Mouse (Mus musculus) erythroblast, embryonic 14.5 days (primary cell): ENCODE measurements around the gene Miga1. TPM values are rescaled to one million over a fixed set of nuclear protein-coding genes. Genes with fewer than 3 reads are reported as not detected.
"Not testable (repeated sequence)": the region's sequence is repeated elsewhere in the genome, so short reads cannot be mapped to it uniquely, and the experiment has no call there.

Source experiments
- H3K27me3 ChIP-seq: 2 replicates; pipeline ENCODE4 v1.6.1; 2012; ENCODE audit warnings: inconsistent platforms; ENCODE audit not compliant: control insufficient read depth
- H3K36me3 ChIP-seq: 2 replicates; pipeline ENCODE4 v1.6.1; 2012; ENCODE audit warnings: mild to moderate bottlenecking, inconsistent platforms; ENCODE audit not compliant: control insufficient read depth
- H3K4me1 ChIP-seq: 2 replicates; pipeline ENCODE4 v1.6.1; 2012; ENCODE audit warnings: inconsistent platforms; ENCODE audit not compliant: control insufficient read depth
- H3K4me3 ChIP-seq: replicated peaks from 2 replicates; pipeline ENCODE3; 2012; ENCODE audit warnings: moderate library complexity, mild to moderate bottlenecking, inconsistent platforms
- H3K9me3 ChIP-seq: 2 replicates; pipeline ENCODE4 v1.6.1; 2012; ENCODE audit warnings: low read length, inconsistent platforms, mixed read lengths; ENCODE audit not compliant: control insufficient read depth
- GATA1 ChIP-seq: IDR thresholded peaks from 2 replicates; pipeline ENCODE4 v1.6.1; 2012; ENCODE audit warnings: low read length, inconsistent platforms, mixed read lengths
- TAL1 ChIP-seq: IDR thresholded peaks from 3 replicates; pipeline ENCODE4 v1.6.1; 2012; ENCODE audit warnings: low read length, inconsistent platforms, mixed read lengths
- polyA plus RNA-seq: library from polyadenylated mRNA; stranded (reverse); fragments of >175 nt; gene quantifications from 2 replicates; pipeline ENCODE4 v1.2.3, GENCODE M21; 2012

Miga1 gene
- polyA plus RNA-seq, 1 experiment, result 0.55 TPM

DNA sequence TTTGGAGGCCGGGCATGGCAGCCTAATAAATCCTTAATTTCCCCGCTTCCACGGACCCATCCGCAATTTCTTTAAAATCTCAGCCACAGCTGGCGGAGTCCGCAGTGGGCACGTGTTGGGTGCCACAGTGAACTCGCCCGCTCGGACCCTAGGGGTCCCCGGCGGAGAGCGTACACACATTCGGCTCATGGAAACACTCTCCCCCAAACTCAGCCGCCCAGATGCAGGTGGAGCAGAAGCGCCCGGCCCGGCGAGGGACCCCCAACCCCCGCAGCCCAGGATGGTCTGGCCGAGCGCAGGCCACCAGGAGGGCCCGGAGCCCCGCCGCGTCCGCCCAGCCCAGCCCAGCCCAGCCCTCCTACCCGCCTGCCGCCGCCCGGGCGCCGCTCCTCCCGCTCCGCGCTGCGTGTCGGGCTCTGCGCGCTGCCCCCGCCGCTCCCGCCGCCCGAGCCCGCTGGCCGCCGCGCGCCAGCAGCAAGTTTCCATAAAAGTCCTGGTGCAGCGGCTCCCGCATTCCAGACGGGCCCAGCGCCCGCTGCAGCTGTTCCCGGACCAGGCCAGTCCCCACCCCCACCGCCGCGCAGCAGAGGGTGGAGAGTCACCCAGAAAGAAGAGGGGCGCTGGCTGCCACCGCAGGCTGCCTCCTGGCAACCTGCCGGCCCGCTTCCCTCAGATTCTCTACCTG is 74.7 kb downstream of the Miga1 start:
- peak overlapping the region; percentile 46 for H3K4me3 ChIP-seq
- no peaks in the 10 kb centered on the region for H3K36me3 ChIP-seq
- peaks cover 21% of the 10 kb centered on the region for H3K4me1 ChIP-seq
- no peaks in the 10 kb centered on the region for H3K9me3 ChIP-seq
- no peak for TF ChIP-seq GATA1
- TF ChIP-seq TAL1, result no peak
- peaks cover 84% of the 10 kb centered on the region for H3K27me3 ChIP-seq

DNA sequence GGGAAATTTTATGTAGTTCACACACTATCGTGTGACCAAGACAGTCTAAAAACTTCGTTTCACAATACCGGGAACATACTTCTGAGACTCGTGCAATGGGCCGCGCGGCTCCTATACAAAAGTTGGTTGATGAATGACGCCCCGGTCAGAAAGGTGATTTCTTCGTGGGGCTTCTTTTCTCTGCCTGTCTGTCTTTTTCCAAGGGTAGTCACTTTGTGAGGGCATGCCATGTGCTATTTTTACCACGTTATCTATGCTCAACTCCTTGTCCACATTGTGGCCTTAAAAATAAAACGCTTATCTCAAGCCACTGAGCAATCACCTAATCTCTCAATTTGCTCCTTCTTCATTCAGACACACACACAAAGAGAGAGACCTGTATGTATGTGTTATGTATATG is 75.4 kb downstream of the Miga1 start:
- H3K4me1 ChIP-seq, result peaks cover 21% of the 10 kb centered on the region
- TF ChIP-seq GATA1, result no peak
- no peak for TF ChIP-seq TAL1
- no peaks in the 10 kb centered on the region for H3K9me3 ChIP-seq
- no peaks in the 10 kb centered on the region for H3K36me3 ChIP-seq
- peaks cover 90% of the 10 kb centered on the region for H3K27me3 ChIP-seq
- no peak overlapping the region for H3K4me3 ChIP-seq

DNA sequence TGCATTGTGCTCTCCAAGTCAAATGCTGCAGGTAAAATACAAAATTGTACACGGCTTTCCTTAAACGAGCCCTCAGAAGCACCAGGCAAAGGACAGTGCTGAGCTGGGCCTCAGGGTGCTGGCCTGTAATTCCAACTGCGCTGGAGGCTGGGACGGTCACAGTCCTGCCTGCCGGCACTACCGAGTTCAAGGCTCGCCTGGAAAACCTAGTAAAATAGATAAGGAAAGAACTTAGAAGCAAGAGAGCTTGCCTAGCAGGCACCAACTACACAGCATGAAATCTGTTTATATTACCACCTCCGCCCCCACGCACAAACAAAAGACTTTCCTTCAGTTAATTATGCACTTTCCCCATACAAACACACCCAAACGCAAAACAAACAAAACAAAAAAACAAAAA is 75.8 kb downstream of the Miga1 start:
- Histone ChIP-seq H3K36me3 (no peaks in the 10 kb centered on the region), H3K4me3 (no peak overlapping the region), H3K4me1 (peaks cover 21% of the 10 kb centered on the region), H3K9me3 (no peaks in the 10 kb centered on the region), H3K27me3 (peaks cover 94% of the 10 kb centered on the region)
- TF ChIP-seq TAL1 (no peak), GATA1 (no peak)

DNA sequence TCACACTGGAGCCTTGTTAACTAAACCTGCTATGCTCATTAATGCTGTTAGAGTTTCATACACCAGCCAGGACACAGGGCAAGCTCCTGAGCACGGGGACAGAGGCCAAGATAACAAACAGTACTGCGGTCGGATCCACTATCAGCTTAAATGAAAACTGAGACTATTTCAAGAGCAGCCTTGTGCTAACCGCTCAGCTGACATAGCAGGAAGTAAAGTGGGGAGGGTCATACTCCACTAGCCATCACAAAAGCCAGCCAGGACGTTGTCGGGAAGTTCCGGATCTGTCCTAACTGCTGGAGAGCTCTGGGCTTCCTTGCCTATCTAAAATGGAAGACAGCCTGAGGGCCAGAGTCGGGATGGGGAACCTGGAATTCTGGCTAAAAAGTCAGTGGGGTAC is 78.3 kb downstream of the Miga1 start:
- H3K9me3 ChIP-seq, result no peaks in the 10 kb centered on the region
- H3K27me3 ChIP-seq, result peaks cover 75% of the 10 kb centered on the region
- H3K4me3 ChIP-seq, result no peak overlapping the region
- no peaks in the 10 kb centered on the region for H3K36me3 ChIP-seq
- TF ChIP-seq TAL1 (no peak), GATA1 (no peak)
- H3K4me1 ChIP-seq, result peaks cover 21% of the 10 kb centered on the region

DNA sequence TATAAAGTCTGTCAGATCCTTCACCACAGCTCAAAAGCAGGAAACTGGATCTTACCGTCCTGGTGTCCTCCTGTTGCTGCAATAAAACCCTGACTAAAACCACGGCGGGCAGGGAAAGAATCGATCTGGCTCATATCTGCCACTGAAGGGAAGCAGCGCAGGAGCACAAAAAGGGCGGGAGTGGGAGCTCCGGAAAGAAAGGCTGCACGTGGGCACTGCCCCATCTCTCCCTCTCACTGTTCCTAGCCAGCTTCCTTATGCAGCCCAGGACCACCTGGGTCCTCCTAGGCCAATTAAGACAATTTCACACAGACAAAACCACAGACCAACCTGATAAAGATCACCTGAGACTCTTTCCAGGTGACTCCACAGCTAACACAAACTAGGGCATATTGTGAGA is 78.8 kb downstream of the Miga1 start:
- no peaks in the 10 kb centered on the region for H3K9me3 ChIP-seq
- no peak overlapping the region for H3K4me3 ChIP-seq
- H3K27me3 ChIP-seq, result peaks cover 70% of the 10 kb centered on the region
- H3K36me3 ChIP-seq, result no peaks in the 10 kb centered on the region
- no peak for TF ChIP-seq TAL1
- TF ChIP-seq GATA1, result no peak
- H3K4me1 ChIP-seq, result peaks cover 21% of the 10 kb centered on the region

DNA sequence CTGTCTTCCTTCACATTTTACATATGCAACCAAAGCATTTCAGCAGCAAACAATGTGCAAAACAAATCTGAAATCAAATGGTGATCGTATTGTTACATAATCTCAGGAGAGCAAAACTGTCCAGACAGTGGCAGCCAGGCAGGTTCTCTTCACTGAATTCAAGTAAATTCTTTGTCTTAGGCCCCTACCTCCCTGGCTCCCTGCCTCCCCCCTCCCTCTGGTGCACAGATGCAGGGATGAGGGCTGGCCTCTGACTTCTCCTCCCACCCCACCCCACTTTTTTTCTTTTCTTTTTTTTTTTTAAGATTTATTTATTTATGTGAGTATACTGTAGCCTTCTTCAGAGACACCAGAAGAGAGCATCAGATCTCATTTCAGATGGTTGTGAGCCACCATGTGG is 79.8 kb downstream of the Miga1 start:
- TF ChIP-seq GATA1 (no peak), TAL1 (no peak)
- no peak overlapping the region for H3K4me3 ChIP-seq
- H3K27me3 ChIP-seq, result peaks cover 60% of the 10 kb centered on the region
- H3K9me3 ChIP-seq, result no peaks in the 10 kb centered on the region
- H3K4me1 ChIP-seq, result peaks cover 13% of the 10 kb centered on the region
- no peaks in the 10 kb centered on the region for H3K36me3 ChIP-seq

DNA sequence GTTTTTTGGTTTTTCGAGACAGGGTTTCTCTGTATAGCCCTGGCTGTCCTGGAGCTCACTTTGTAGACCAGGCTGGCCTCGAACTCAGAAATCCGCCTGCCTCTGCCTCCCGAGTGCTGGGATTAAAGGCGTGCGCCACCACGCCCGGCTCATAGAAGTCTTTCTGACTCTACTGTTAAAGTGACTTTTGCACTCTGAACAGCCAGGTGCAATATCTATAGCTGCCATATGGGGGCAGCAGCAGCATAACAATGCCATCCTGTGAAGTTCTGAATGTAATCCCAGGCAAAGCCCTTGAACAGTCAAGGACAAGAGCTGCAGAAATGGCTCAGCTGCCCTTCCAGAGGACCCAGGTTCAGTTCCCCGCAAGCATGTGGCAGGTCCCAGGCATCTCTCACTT is 80.8 kb downstream of the Miga1 start:
- not testable (repeated sequence) for H3K4me3 ChIP-seq, H3K9me3 ChIP-seq, H3K4me1 ChIP-seq, H3K36me3 ChIP-seq
- peaks cover 50% of the 10 kb centered on the region for H3K27me3 ChIP-seq

DNA sequence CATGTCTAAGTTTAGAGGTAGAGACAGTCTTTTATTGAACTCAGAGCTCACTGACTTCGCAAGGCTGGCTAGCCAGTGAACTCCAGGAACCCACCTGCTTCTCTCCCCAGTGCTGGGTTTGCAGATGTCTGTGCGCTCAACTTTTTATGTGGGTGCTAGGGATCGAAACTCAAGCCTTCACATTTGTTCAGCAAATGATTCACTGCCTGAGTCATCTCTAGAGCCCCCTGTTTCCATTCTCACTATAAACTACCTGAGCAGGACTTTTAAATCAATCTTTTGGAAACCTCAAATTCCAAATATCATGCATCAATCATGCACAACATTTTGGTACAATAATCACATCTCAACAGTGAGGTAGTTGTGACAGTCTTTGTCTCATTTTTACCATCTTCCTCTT is 82.7 kb downstream of the Miga1 start:
- H3K4me3 ChIP-seq, result no peak overlapping the region
- H3K9me3 ChIP-seq, result no peaks in the 10 kb centered on the region
- H3K4me1 ChIP-seq, result peaks cover 8% of the 10 kb centered on the region
- TF ChIP-seq TAL1 (no peak), GATA1 (no peak)
- peaks cover 31% of the 10 kb centered on the region for H3K27me3 ChIP-seq
- H3K36me3 ChIP-seq, result no peaks in the 10 kb centered on the region

DNA sequence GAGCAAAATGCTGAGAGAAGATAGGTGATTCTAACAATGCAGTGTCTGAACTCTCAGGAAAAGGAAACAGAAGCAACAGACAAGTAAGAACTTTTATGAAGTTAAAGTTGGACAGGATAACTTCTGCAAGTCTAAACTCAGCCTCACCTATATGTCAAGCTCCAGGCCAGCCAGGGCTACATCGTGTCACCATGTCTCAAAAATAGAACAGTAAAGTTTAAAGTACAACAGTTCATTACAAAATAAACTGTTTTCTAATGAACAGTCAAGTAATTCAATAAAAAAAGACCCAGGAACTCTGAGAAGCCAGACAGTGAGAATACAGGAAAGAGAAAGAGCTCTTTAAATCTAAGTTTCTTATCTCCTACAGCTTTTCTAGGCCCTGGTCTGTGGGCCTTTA is 89.7 kb downstream of the Miga1 start:
- Histone ChIP-seq H3K4me3 (no peak overlapping the region), H3K27me3 (peaks cover 2% of the 10 kb centered on the region; the same call in 1 of the 2 replicates), H3K36me3 (no peaks in the 10 kb centered on the region), H3K4me1 (no peaks in the 10 kb centered on the region), H3K9me3 (peaks cover 1% of the 10 kb centered on the region; the same call in 1 of the 2 replicates)
- TF ChIP-seq TAL1 (no peak), GATA1 (no peak)

DNA sequence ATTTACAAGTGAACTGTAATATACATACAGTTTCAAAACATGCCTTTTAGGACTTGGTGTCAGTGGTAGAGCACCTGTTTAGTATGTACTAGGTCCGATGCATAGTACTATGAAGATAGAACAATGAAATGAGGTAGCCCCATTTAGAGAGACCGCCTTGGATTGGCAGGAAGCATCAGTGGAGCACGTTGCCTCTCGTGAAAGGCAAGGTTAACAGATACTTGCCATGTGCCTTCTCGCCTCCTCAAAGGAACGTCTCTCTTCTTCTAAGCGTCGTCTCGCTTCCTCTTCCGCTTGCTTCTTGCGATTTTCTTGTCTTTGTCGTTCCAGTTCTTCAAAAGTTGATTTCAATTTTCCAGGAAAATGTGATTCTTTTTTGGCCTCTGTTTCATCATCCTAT is 92.5 kb downstream of the Miga1 start:
- Histone ChIP-seq H3K9me3 (peaks cover 5% of the 10 kb centered on the region; the same call in 1 of the 2 replicates), H3K4me1 (no peaks in the 10 kb centered on the region), H3K36me3 (no peaks in the 10 kb centered on the region), H3K27me3 (peaks cover 2% of the 10 kb centered on the region; the same call in 1 of the 2 replicates), H3K4me3 (no peak overlapping the region)
- TF ChIP-seq GATA1 (no peak), TAL1 (no peak)
